Mouse (Mus musculus) E14TG2a.4 (cell line): ENCODE results near the gene Smox.

ENCODE experiments used
- CTCF ChIP-seq: conservative IDR thresholded peaks from 2 replicates; pipeline ENCODE4 v1.5.1; 2014; ENCODE audit warnings: low read length
- POU5F1 ChIP-seq: IDR thresholded peaks from 2 replicates; pipeline ENCODE4 v1.6.1; 2014; ENCODE audit warnings: low read length, borderline replicate concordance

DNA sequence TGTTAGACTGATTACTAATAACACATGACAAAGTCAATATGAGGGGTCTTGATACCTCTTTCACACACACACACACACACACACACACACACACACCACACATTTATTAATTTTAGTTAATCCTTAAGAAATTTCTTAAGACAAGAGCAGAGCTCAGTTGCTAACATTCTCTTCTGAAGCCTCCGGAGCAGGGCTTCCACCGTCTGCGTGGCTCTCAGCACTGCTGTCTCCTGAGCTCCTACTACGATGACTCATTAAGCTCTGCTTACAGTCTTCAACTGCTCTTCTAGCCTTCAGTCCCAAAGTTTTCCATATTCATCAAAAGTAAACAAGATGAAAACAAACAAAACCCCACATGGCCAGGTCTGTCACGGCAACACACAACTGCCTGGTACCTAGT, 40.8 kb upstream of the Smox start:
- TF ChIP-seq CTCF (no peak), POU5F1 (no peak)
